Mouse (Mus musculus) heart, postnatal 0 days (tissue): Measurements from ENCODE around the gene Fbxo34. TPM values are rescaled to one million over a fixed set of nuclear protein-coding genes. Genes with fewer than 3 reads are reported as not detected.

ENCODE experiments used
- ATAC-seq: fragments of 200-750 bp; cut with Nextera tagmentation; 2 replicates; pipeline ENCODE4 v1.8.0; 2017; ENCODE audit warnings: low read depth, moderate number of reproducible peaks, moderate library complexity; ENCODE audit not compliant: insufficient read depth
- DNase-seq: peaks from one replicate; pipeline ENCODE4 v3.0.0-alpha.2; 2016; ENCODE audit warnings: low spot score
- H3K27ac ChIP-seq: fragments of 300-500 bp; sonication (generic); 2 replicates; pipeline ENCODE4 v1.5.1; 2014; ENCODE audit warnings: low read depth, mild to moderate bottlenecking
- H3K27me3 ChIP-seq: fragments of 300-500 bp; sonication (generic); 2 replicates; pipeline ENCODE4 v1.6.1; 2014; ENCODE audit warnings: low read length, mixed read lengths; ENCODE audit not compliant: control insufficient read depth, insufficient read depth
- H3K36me3 ChIP-seq: fragments of 300-500 bp; sonication (generic); replicated peaks from 2 replicates; pipeline ENCODE4 v1.6.1; 2014; ENCODE audit warnings: low read length, mixed read lengths; ENCODE audit not compliant: control insufficient read depth, insufficient read depth
- H3K4me1 ChIP-seq: fragments of 300-500 bp; sonication (generic); 2 replicates; pipeline ENCODE4 v1.6.1; 2014; ENCODE audit warnings: antibody characterized with exemption; ENCODE audit not compliant: control insufficient read depth, insufficient read depth
- H3K4me2 ChIP-seq: fragments of 300-500 bp; sonication (generic); 2 replicates; pipeline ENCODE4 v1.6.1; 2014; ENCODE audit warnings: low read depth, mild to moderate bottlenecking, low read length, moderate library complexity
- H3K4me3 ChIP-seq: fragments of 300-500 bp; sonication (generic); 2 replicates; pipeline ENCODE4 v1.5.1; 2014; ENCODE audit warnings: low read depth, low read length
- H3K9ac ChIP-seq: fragments of 300-500 bp; sonication (generic); replicated peaks from 2 replicates; pipeline ENCODE4 v1.6.1; 2014; ENCODE audit warnings: low read depth, low read length, mixed read lengths
- H3K9me3 ChIP-seq: fragments of 300-500 bp; sonication (generic); replicated peaks from 2 replicates; pipeline ENCODE4 v1.6.1; 2016; ENCODE audit warnings: low read length; ENCODE audit not compliant: control insufficient read depth
- CTCF ChIP-seq: IDR thresholded peaks from 2 replicates; pipeline ENCODE4 v1.5.1; 2016; ENCODE audit warnings: antibody characterized with exemption, control low read depth, low read depth
- EP300 ChIP-seq: IDR thresholded peaks from 2 replicates; pipeline ENCODE4 v1.6.1; 2016; ENCODE audit warnings: antibody characterized with exemption, low read depth
- WGBS: fragments of 180-500 bp; shearing (Covaris S2); extraction: QIAGEN DNeasy Blood & Tissue Kit; methylation state at CpG from one replicate; pipeline ENCODE4 v1.1.7; 2014; 5-methylcytosine and 5-hydroxymethylcytosine counted together
- polyA plus RNA-seq: library from polyadenylated mRNA; unstranded; fragments of >200 nt; fragmentation: Nextera tagmentation; extraction: Ambion mirVana; gene quantifications from 2 replicates; pipeline ENCODE4 v1.2.1, GENCODE M21; 2015
- total RNA-seq: library from RNA; depleted of rRNA; stranded (reverse); fragments of >200 nt; gene quantifications from 2 replicates; pipeline ENCODE4 v1.2.3, GENCODE M21; 2014; ENCODE audit warnings: low replicate concordance

The Fbxo34 gene
- total and polyA plus RNA-seq, 2 experiments from 2014 or later, result 9.9 to 12.8 TPM

GRCm38 (mm10) chr14:47513606-47514005 lies 63.4 kb downstream of the Fbxo34 start:
- H3K4me2 ChIP-seq, result no peak overlapping the region
- H3K27ac ChIP-seq, result no peak overlapping the region
- DNase-seq, result no peak
- no peak for TF ChIP-seq CTCF
- no peak for TF ChIP-seq EP300
- H3K27me3 ChIP-seq, result no peaks in the 10 kb centered on the region
- H3K9ac ChIP-seq, result no peak overlapping the region
- no peaks in the 10 kb centered on the region for H3K9me3 ChIP-seq
- no peak for ATAC-seq
- peaks cover 5% of the 10 kb centered on the region; the same call in 1 of the 2 replicates for H3K4me1 ChIP-seq
- WGBS, result 90% methylated on average over 3 of the region's 3 CpGs
- no peaks in the 10 kb centered on the region for H3K36me3 ChIP-seq
- H3K4me3 ChIP-seq, result no peak overlapping the region

- TF ChIP-seq EP300 (no peak), CTCF (no peak)
- DNase-seq (peak; percentile 30), ATAC-seq (peak; percentile 77)
- H3K27me3 ChIP-seq, result no peaks in the 10 kb centered on the region
- H3K27ac ChIP-seq, result peak overlapping the region; percentile 52
- no peak overlapping the region for H3K4me2 ChIP-seq
- no peak overlapping the region for H3K4me3 ChIP-seq
- H3K36me3 ChIP-seq, result no peaks in the 10 kb centered on the region
- H3K9ac ChIP-seq, result no peak overlapping the region
- 47% methylated on average over 7 of the region's 7 CpGs for WGBS
- peaks cover 5% of the 10 kb centered on the region; the same call in 1 of the 2 replicates for H3K4me1 ChIP-seq
- no peaks in the 10 kb centered on the region for H3K9me3 ChIP-seq
These were observed 64.7 kb downstream of the Fbxo34 start for GRCm38 (mm10) chr14:47514816-47515453.

GRCm38 (mm10) chr14:47515636-47516035 lies 65.4 kb downstream of the Fbxo34 start:
- H3K36me3 ChIP-seq, result no peaks in the 10 kb centered on the region
- DNase-seq (no peak), ATAC-seq (no peak)
- H3K27ac ChIP-seq, result peak overlapping the region; percentile 52
- TF ChIP-seq CTCF (peak; percentile 20; the same call in 1 of the 2 replicates), EP300 (no peak)
- peaks cover 5% of the 10 kb centered on the region; the same call in 1 of the 2 replicates for H3K4me1 ChIP-seq
- H3K27me3 ChIP-seq, result no peaks in the 10 kb centered on the region
- H3K4me3 ChIP-seq, result no peak overlapping the region
- no peaks in the 10 kb centered on the region for H3K9me3 ChIP-seq
- H3K4me2 ChIP-seq, result no peak overlapping the region
- WGBS, result 75% methylated on average over 8 of the region's 8 CpGs
- no peak overlapping the region for H3K9ac ChIP-seq

- no peak overlapping the region for H3K9ac ChIP-seq
- no peak overlapping the region for H3K27ac ChIP-seq
- DNase-seq (no peak), ATAC-seq (no peak)
- no peak overlapping the region for H3K4me2 ChIP-seq
- TF ChIP-seq CTCF (no peak), EP300 (no peak)
- H3K4me1 ChIP-seq, result peaks cover 5% of the 10 kb centered on the region; the same call in 1 of the 2 replicates
- no peaks in the 10 kb centered on the region for H3K36me3 ChIP-seq
- 64% methylated on average over 6 of the region's 6 CpGs for WGBS
- H3K4me3 ChIP-seq, result no peak overlapping the region
- H3K27me3 ChIP-seq, result no peaks in the 10 kb centered on the region
- no peaks in the 10 kb centered on the region for H3K9me3 ChIP-seq
These were observed 66.5 kb downstream of the Fbxo34 start for GRCm38 (mm10) chr14:47516755-47517154.

- no peak for DNase-seq
- peaks cover 10% of the 10 kb centered on the region; the same call in 1 of the 2 replicates for H3K4me1 ChIP-seq
- TF ChIP-seq CTCF (no peak), EP300 (no peak)
- H3K4me3 ChIP-seq, result no peak overlapping the region
- no peak overlapping the region for H3K4me2 ChIP-seq
- ATAC-seq, result no peak
- no peaks in the 10 kb centered on the region for H3K9me3 ChIP-seq
- no peaks in the 10 kb centered on the region for H3K27me3 ChIP-seq
- H3K36me3 ChIP-seq, result no peaks in the 10 kb centered on the region
- 64% methylated on average over 6 of the region's 6 CpGs for WGBS
- H3K27ac ChIP-seq, result no peak overlapping the region
- no peak overlapping the region for H3K9ac ChIP-seq
These were observed 68.4 kb downstream of the Fbxo34 start for GRCm38 (mm10) chr14:47518619-47519018.
